Mouse (Mus musculus): Measurements from ENCODE around the gene Tmem95. TPM values are rescaled to one million over a fixed set of nuclear protein-coding genes. Genes with fewer than 3 reads are reported as not detected.

Tmem95 gene
- total RNA-seq, 2 experiments from 2014 or later, result not detected

DNA sequence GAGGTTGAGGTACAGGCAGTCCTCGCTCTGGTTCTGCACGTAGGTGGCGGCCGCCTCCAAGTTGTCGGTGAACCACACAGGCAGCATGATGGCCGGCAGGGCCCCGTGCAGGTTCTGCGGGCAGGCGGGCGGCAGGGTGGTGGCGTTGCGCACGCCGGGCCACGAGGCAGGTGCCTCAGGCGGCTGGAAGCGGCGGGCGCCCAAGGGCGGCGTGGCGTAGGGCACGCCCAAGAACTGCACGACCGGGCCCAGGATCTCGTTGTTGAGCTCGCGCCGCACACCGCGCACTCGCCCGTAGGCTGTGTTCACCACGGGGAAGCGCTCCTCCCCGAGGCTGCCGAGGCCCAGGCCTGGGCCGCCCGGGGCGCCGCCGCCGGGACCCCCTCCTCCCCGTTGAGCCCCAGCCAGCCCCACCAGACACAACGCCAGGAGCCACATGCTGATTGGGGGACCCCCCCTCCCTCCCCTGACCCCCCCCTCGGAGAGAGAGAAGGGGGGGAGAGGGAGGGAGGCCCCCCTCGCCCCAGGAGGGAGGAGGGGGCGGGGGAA, 43.7 kb downstream of the Tmem95 start:
- DNase-seq (ENCODE audit: low spot score in 2 of 2), result no peak
- intact Hi-C loops (cut with DNase I), result no loop called here

- intact Hi-C loops (cut with DNase I), result no loop called here
- no peak for DNase-seq (ENCODE audit: low spot score in 2 of 2)
These were observed 44.3 kb downstream of the Tmem95 start for GRCm38 (mm10) chr11:69833554-69833953.

GRCm38 (mm10) chr11:69828832-69829231, 49.0 kb downstream of the Tmem95 start:
- DNase-seq (ENCODE audit: low spot score in 2 of 2), result no peak

More at GRCm38 (mm10) chr11:69828832-69829231, 49.0 kb downstream of the Tmem95 start:
- intact Hi-C loops (cut with DNase I), result no loop called here

Small RNAs within 50 kb of the gene (microRNA-seq; reads per million reads assigned to microRNA genes)
- 0 reads per million in 2 experiments for gene Mir6924

Other genes with a start within 250 kb of the Tmem95 start
- 100 to 1,000 TPM; 107 TPM for gene Fxr2, start 245.0 kb downstream of the Tmem95 start, total RNA-seq (2021)
- gene Sox15, start 222.7 kb downstream of the Tmem95 start, total RNA-seq (2021), result not detected
- gene Mpdu1, start 215.4 kb downstream of the Tmem95 start, total RNA-seq (2021), result 10 to 100 TPM; 77.6 to 83.7 TPM
- gene Cd68, start 211.9 kb downstream of the Tmem95 start, total RNA-seq (2021), result 10 to 100 TPM; 13.5 to 13.8 TPM
- gene Eif4a1, start 205.6 kb downstream of the Tmem95 start, total RNA-seq (2021), result 100 to 1,000 TPM; 368 to 371 TPM
- 100 to 1,000 TPM in 1 of 2 experiments, 10 to 100 TPM in 1; 91.5 to 102 TPM for gene Senp3, start 195.9 kb downstream of the Tmem95 start, total RNA-seq (2021)
- 1 to 10 TPM; 1.7 to 2.0 TPM for gene Tnfsf13, start 192.2 kb downstream of the Tmem95 start, total RNA-seq (2021)
- 1 to 10 TPM; 5.8 to 7.6 TPM for gene Tnfsf12, start 182.2 kb downstream of the Tmem95 start, total RNA-seq (2021)
- gene Tnfsfm13, start 181.9 kb downstream of the Tmem95 start, total RNA-seq (2021), result under 1 TPM; 0.81 to 0.95 TPM
- 10 to 100 TPM; 54.3 to 54.4 TPM for gene Polr2a, start 119.4 kb downstream of the Tmem95 start, total RNA-seq (2021)
- not detected for gene Slc35g3, start 116.0 kb downstream of the Tmem95 start, total RNA-seq (2021)
- 10 to 100 TPM; 71.1 to 86.9 TPM for gene Zbtb4, start 112.1 kb downstream of the Tmem95 start, total RNA-seq (2021)
- under 1 TPM; 0.76 to 0.79 TPM for gene Chrnb1, start 82.1 kb downstream of the Tmem95 start, total RNA-seq (2021)
- 10 to 100 TPM; 15.4 to 20.4 TPM for gene Fgf11, start 76.2 kb downstream of the Tmem95 start, total RNA-seq (2021)
- not detected for gene Tmem102, start 72.4 kb downstream of the Tmem95 start, total RNA-seq (2021)
- not detected for gene Gm39566, start 62.7 kb downstream of the Tmem95 start, total RNA-seq (2021)
- not detected for gene Spem2, start 59.6 kb downstream of the Tmem95 start, total RNA-seq (2021)
- under 1 TPM in 1 of 2 experiments, not detected in 1; 0.32 TPM for gene Spem1, start 55.8 kb downstream of the Tmem95 start, total RNA-seq (2021)
- gene Nlgn2, start 40.2 kb downstream of the Tmem95 start, total RNA-seq (2021), result 100 to 1,000 TPM; 277 to 281 TPM
- 100 to 1,000 TPM; 160 to 167 TPM for gene Tmem256, start 39.5 kb downstream of the Tmem95 start, total RNA-seq (2021)
- 10 to 100 TPM; 19.5 to 22.3 TPM for gene Plscr3, start 31.6 kb downstream of the Tmem95 start, total RNA-seq (2021)
- not detected for gene Tnk1, start 19.3 kb downstream of the Tmem95 start, total RNA-seq (2021)
- 1 to 10 TPM in 1 of 2 experiments, under 1 TPM in 1; 0.86 to 1.4 TPM for gene Kctd11, start 3.4 kb upstream of the Tmem95 start, total RNA-seq (2021)
- not detected for gene Acap1, start 17.5 kb upstream of the Tmem95 start, total RNA-seq (2021)
- gene 2810408A11Rik, start 23.0 kb upstream of the Tmem95 start, total RNA-seq (2021), result under 1 TPM in 1 of 2 experiments, not detected in 1; 0.38 TPM
- 100 to 1,000 TPM; 121 to 125 TPM for gene Neurl4, start 23.1 kb upstream of the Tmem95 start, total RNA-seq (2021)
- 10 to 100 TPM; 24.9 to 26.0 TPM for gene Gps2, start 35.9 kb upstream of the Tmem95 start, total RNA-seq (2021)
- gene Eif5a, start 43.9 kb upstream of the Tmem95 start, total RNA-seq (2021), result 100 to 1,000 TPM; 468 to 473 TPM
- gene Ybx2, start 57.8 kb upstream of the Tmem95 start, total RNA-seq (2021), result 10 to 100 TPM in 1 of 2 experiments, 1 to 10 TPM in 1; 8.4 to 11.3 TPM
- gene Slc2a4, start 70.2 kb upstream of the Tmem95 start, total RNA-seq (2021), result 1 to 10 TPM; 1.9 to 2.4 TPM
- gene Cldn7, start 86.8 kb upstream of the Tmem95 start, total RNA-seq (2021), result not detected
- gene Ctdnep1, start 103.1 kb upstream of the Tmem95 start, total RNA-seq (2021), result 100 to 1,000 TPM; 115 TPM
- gene Elp5, start 104.5 kb upstream of the Tmem95 start, total RNA-seq (2021), result 100 to 1,000 TPM; 103 to 107 TPM
- 100 to 1,000 TPM; 213 to 217 TPM for gene Gabarap, start 113.1 kb upstream of the Tmem95 start, total RNA-seq (2021)
- gene Phf23, start 117.8 kb upstream of the Tmem95 start, total RNA-seq (2021), result 10 to 100 TPM; 39.2 to 40.2 TPM
- gene Dvl2, start 122.6 kb upstream of the Tmem95 start, total RNA-seq (2021), result 10 to 100 TPM; 27.3 to 30.0 TPM
- 10 to 100 TPM; 50.7 to 53.6 TPM for gene Acadvl, start 137.4 kb upstream of the Tmem95 start, total RNA-seq (2021)
- 1,000 to 10,000 TPM in 1 of 2 experiments, 100 to 1,000 TPM in 1; 1,000 to 1,075 TPM for gene Dlg4, start 138.9 kb upstream of the Tmem95 start, total RNA-seq (2021)
- gene Asgr1, start 176.1 kb upstream of the Tmem95 start, total RNA-seq (2021), result 1 to 10 TPM; 1.9 to 2.4 TPM
- gene Asgr2, start 214.6 kb upstream of the Tmem95 start, total RNA-seq (2021), result not detected

Data from left cerebral cortex, postnatal 14 days (tissue).